Mouse (Mus musculus) CH12.LX (cell line): ENCODE results near the gene Trpv4. TPM values are rescaled to one million over a fixed set of nuclear protein-coding genes. Genes with fewer than 3 reads are reported as not detected.

Experiments used
- DNase-seq: peaks from one replicate; pipeline ENCODE4 v3.0.0-alpha.2; 2013; ENCODE audit errors: extremely low read depth
- H3K27ac ChIP-seq: 2 replicates; pipeline ENCODE4 v1.5.1; 2012; ENCODE audit warnings: low read depth, mild to moderate bottlenecking, control low read depth, moderate library complexity; ENCODE audit not compliant: insufficient read depth
- H3K27me3 ChIP-seq: replicated peaks from 2 replicates; pipeline ENCODE3; 2012; ENCODE audit warnings: inconsistent platforms
- H3K36me3 ChIP-seq, 2 experiments: replicated peaks in 1 of 2; 2 replicates each; pipeline versions ENCODE3 to v1.6.1; 2012; ENCODE audit warnings: inconsistent platforms in 1 of 2, low read length in 1 of 2, mild to moderate bottlenecking in 1 of 2, mixed read lengths in 1 of 2, moderate library complexity in 1 of 2; ENCODE audit not compliant: control insufficient read depth in 1 of 2, insufficient read depth in 1 of 2
- H3K4me1 ChIP-seq, 2 experiments: 2 replicates each; pipeline ENCODE4 v1.6.1; 2012; ENCODE audit warnings: inconsistent platforms in 1 of 2, moderate library complexity in 1 of 2; ENCODE audit not compliant: insufficient read depth in 2 of 2, control insufficient read depth in 1 of 2
- H3K4me2 ChIP-seq: 2 replicates; pipeline ENCODE4 v1.6.1; 2012; ENCODE audit warnings: low read depth, mild to moderate bottlenecking, control low read depth; ENCODE audit not compliant: poor library complexity, insufficient read depth, severe bottlenecking
- H3K4me3 ChIP-seq, 3 experiments: fragments of 150-350 bp in 1 of 3; sonication (generic) in 1 of 3; replicated peaks in 1 of 3; 2 replicates each; pipeline versions ENCODE3 to v1.5.1; 2011 to 2012; ENCODE audit warnings: low read depth in 2 of 3, low read length in 2 of 3, mild to moderate bottlenecking in 2 of 3, moderate library complexity in 2 of 3, control low read depth in 1 of 3, improper control_type of control experiment in 1 of 3, inconsistent platforms in 1 of 3, mixed read lengths in 1 of 3; ENCODE audit not compliant: poor library complexity in 1 of 3
- H3K79me2 ChIP-seq: replicated peaks from 2 replicates; pipeline ENCODE4 v1.6.1; 2012; ENCODE audit warnings: mild to moderate bottlenecking, moderate library complexity; ENCODE audit not compliant: control insufficient read depth, poor library complexity, insufficient read depth, severe bottlenecking; ENCODE audit errors: extremely low read depth
- H3K9ac ChIP-seq: 2 replicates; pipeline ENCODE4 v1.6.1; 2012; ENCODE audit warnings: low read depth, mild to moderate bottlenecking, control low read depth, moderate library complexity; ENCODE audit not compliant: insufficient read depth
- H3K9me3 ChIP-seq: replicated peaks from 2 replicates; pipeline ENCODE3; 2012; ENCODE audit warnings: low read length, inconsistent platforms, mixed read lengths
- BHLHE40 ChIP-seq: IDR thresholded peaks from 2 replicates; pipeline ENCODE4 v1.6.1; 2011; ENCODE audit warnings: mild to moderate bottlenecking, low read depth, low read length, improper control_type of control experiment
- E2F4 ChIP-seq: IDR thresholded peaks from 2 replicates; pipeline ENCODE4 v1.6.1; 2011; ENCODE audit warnings: low read depth, low read length, improper control_type of control experiment; ENCODE audit not compliant: insufficient replicate concordance
- ELF1 ChIP-seq: IDR thresholded peaks from 2 replicates; pipeline ENCODE4 v1.6.1; 2014; ENCODE audit warnings: low read depth, mild to moderate bottlenecking, inconsistent platforms, low read length, improper control_type of control experiment
- EP300 ChIP-seq: IDR thresholded peaks from 2 replicates; pipeline ENCODE4 v1.6.1; 2011; ENCODE audit warnings: low read length, improper control_type of control experiment
- HCFC1 ChIP-seq: IDR thresholded peaks from 2 replicates; pipeline ENCODE4 v1.6.1; 2012; ENCODE audit warnings: low read depth, mild to moderate bottlenecking, inconsistent platforms, low read length, improper control_type of control experiment
- JUN ChIP-seq: IDR thresholded peaks from 2 replicates; pipeline ENCODE4 v1.6.1; 2011; ENCODE audit warnings: low read depth, mild to moderate bottlenecking, low read length, improper control_type of control experiment, moderate library complexity; ENCODE audit not compliant: insufficient read depth
- JUND ChIP-seq: conservative IDR thresholded peaks from 2 replicates; pipeline ENCODE4 v1.6.1; 2011; ENCODE audit warnings: low read depth, low read length, improper control_type of control experiment
- KAT2A ChIP-seq: IDR thresholded peaks from 2 replicates; pipeline ENCODE4 v1.6.1; 2012; ENCODE audit warnings: low read length, improper control_type of control experiment, inconsistent platforms; ENCODE audit not compliant: insufficient replicate concordance
- MAX ChIP-seq: IDR thresholded peaks from 2 replicates; pipeline ENCODE4 v1.6.1; 2011; ENCODE audit warnings: low read length, improper control_type of control experiment
- MXI1 ChIP-seq: IDR thresholded peaks from 2 replicates; pipeline ENCODE4 v1.6.1; 2011; ENCODE audit warnings: mild to moderate bottlenecking, low read depth, low read length, improper control_type of control experiment
- NELFE ChIP-seq: IDR thresholded peaks from 2 replicates; pipeline ENCODE4 v1.6.1; 2011; ENCODE audit warnings: low read depth, low read length, improper control_type of control experiment
- NRF1 ChIP-seq: IDR thresholded peaks from 2 replicates; pipeline ENCODE4 v1.6.1; 2014; ENCODE audit warnings: low read depth, mild to moderate bottlenecking, inconsistent platforms, low read length, improper control_type of control experiment, moderate library complexity
- PAX5 ChIP-seq: IDR thresholded peaks from 2 replicates; pipeline ENCODE4 v1.6.1; 2012; ENCODE audit warnings: low read length, inconsistent platforms, mixed read lengths
- POLR2AphosphoS2 ChIP-seq: IDR thresholded peaks from 2 replicates; pipeline ENCODE4 v1.6.1; 2011; ENCODE audit warnings: low read depth, low read length, improper control_type of control experiment
- RAD21 ChIP-seq: IDR thresholded peaks from 2 replicates; pipeline ENCODE4 v1.6.1; 2011; ENCODE audit warnings: low read depth, mild to moderate bottlenecking, low read length, improper control_type of control experiment, moderate library complexity
- SIN3A ChIP-seq: IDR thresholded peaks from 2 replicates; pipeline ENCODE4 v1.6.1; 2012; ENCODE audit warnings: low read length, improper control_type of control experiment, inconsistent platforms
- SMC3 ChIP-seq: IDR thresholded peaks from 2 replicates; pipeline ENCODE4 v1.6.1; 2011; ENCODE audit warnings: low read depth, low read length, improper control_type of control experiment
- TBP ChIP-seq: conservative IDR thresholded peaks from 2 replicates; pipeline ENCODE4 v1.6.1; 2011; ENCODE audit warnings: low read depth, low read length, improper control_type of control experiment
- USF1 ChIP-seq: IDR thresholded peaks from 2 replicates; pipeline ENCODE4 v1.6.1; 2014; ENCODE audit warnings: low read depth, mild to moderate bottlenecking, inconsistent platforms, low read length, improper control_type of control experiment
- ZC3H11A ChIP-seq: IDR thresholded peaks from 2 replicates; pipeline ENCODE4 v1.6.1; 2012; ENCODE audit warnings: low read depth, mild to moderate bottlenecking, inconsistent platforms, low read length, improper control_type of control experiment
- ZKSCAN1 ChIP-seq: IDR thresholded peaks from 2 replicates; pipeline ENCODE4 v1.6.1; 2012; ENCODE audit warnings: low read depth, inconsistent platforms, low read length, improper control_type of control experiment, borderline replicate concordance
- ZMIZ1 ChIP-seq: IDR thresholded peaks from 2 replicates; pipeline ENCODE4 v1.6.1; 2012; ENCODE audit warnings: low read depth, mild to moderate bottlenecking, inconsistent platforms, low read length, improper control_type of control experiment
- ZNF384 ChIP-seq: IDR thresholded peaks from 2 replicates; pipeline ENCODE4 v1.6.1; 2012; ENCODE audit warnings: low read depth, low read length, improper control_type of control experiment, inconsistent platforms
- dilution Hi-C: fragments of 300-500 bp; cut with MboI; formaldehyde crosslinking; loops from 2 replicates; pipeline ENCODE4 v1.14.3; 2020; ENCODE audit warnings: low sequenced_read_pairs; ENCODE audit not compliant: extremely low pct_unique_long_range_greater_than_20kb, extremely low pct_ligation_motif_present
- in situ Hi-C: fragments of 300-500 bp; cut with MboI; formaldehyde crosslinking; loops from 3 replicates; pipeline ENCODE4 v1.14.3; 2019; ENCODE audit warnings: low sequenced_read_pairs, low pct_ligation_motif_present, low pct_unique_long_range_greater_than_20kb, mixed read lengths
- polyA plus RNA-seq: library from polyadenylated mRNA; unstranded; fragments of >175 nt; gene quantifications from 2 replicates; pipeline ENCODE4 v1.2.1, GENCODE M21; 2012; ENCODE audit warnings: low read depth; ENCODE audit not compliant: insufficient read length
- total RNA-seq, 2 experiments: library from RNA; depleted of rRNA; stranded (reverse); fragments of 300-350 nt in 1 of 2; fragments of >200 nt in 1 of 2; gene quantifications; 2 replicates each; pipeline ENCODE4 v1.2.3; 2012 to 2014

The Trpv4 gene
- total and polyA plus RNA-seq, 3 experiments = 0.24 TPM; not detected in 2

GRCm38 (mm10) chr5:114664750-114665149, 6.5 kb upstream of the Trpv4 start:
- in situ Hi-C loops = loop anchor here (5.0 kb wide), 1 partner anchor 37 kb away; no protein-coding TSS in a partner anchor
- Histone ChIP-seq H3K9ac (no peak overlapping the region), H3K79me2 (no peaks in the 10 kb centered on the region), H3K27me3 (no peaks in the 10 kb centered on the region), H3K27ac (no peak overlapping the region), H3K4me1 (peaks cover 6 to 33% of the 10 kb centered on the region in 2 experiments), H3K4me3 (no peak overlapping the region), H3K9me3 (peaks cover 12% of the 10 kb centered on the region), H3K36me3 (peaks cover 4 to 14% of the 10 kb centered on the region in 2 experiments), H3K4me2 (no peak overlapping the region)
- DNase-seq = no peak
- dilution Hi-C loops = no loop called here
- TF ChIP-seq ZKSCAN1 = no peak
- no peak for TF ChIP-seq RAD21
- no peak for TF ChIP-seq NRF1
- TF ChIP-seq POLR2AphosphoS2 = no peak
- no peak for TF ChIP-seq JUND
- TF ChIP-seq BHLHE40 = no peak
- no peak for TF ChIP-seq USF1
- no peak for TF ChIP-seq ELF1
- TF ChIP-seq TBP = no peak
- no peak for TF ChIP-seq HCFC1
- no peak for TF ChIP-seq ZNF384
- no peak for TF ChIP-seq KAT2A
- no peak for TF ChIP-seq EP300
- no peak for TF ChIP-seq MAX
- TF ChIP-seq MXI1 = no peak

- Histone ChIP-seq H3K27ac (no peak overlapping the region), H3K36me3 (peaks cover 3 to 10% of the 10 kb centered on the region in 2 experiments), H3K4me3 (no peak overlapping the region), H3K79me2 (no peaks in the 10 kb centered on the region), H3K4me2 (no peak overlapping the region), H3K9me3 (peaks cover 12% of the 10 kb centered on the region), H3K4me1 (peaks cover 6 to 34% of the 10 kb centered on the region in 2 experiments), H3K9ac (no peak overlapping the region), H3K27me3 (no peaks in the 10 kb centered on the region)
- dilution Hi-C loops (no loop called here), in situ Hi-C loops (loop anchor here (5.0 kb wide), 1 partner anchor 37 kb away; no protein-coding TSS in a partner anchor)
- no peak for DNase-seq
- TF ChIP-seq JUN (no peak), PAX5 (no peak), BHLHE40 (no peak), TBP (no peak), RAD21 (no peak), SIN3A (no peak), SMC3 (no peak), ZC3H11A (no peak), NELFE (no peak), MXI1 (no peak), ZMIZ1 (no peak), POLR2AphosphoS2 (no peak), E2F4 (no peak)
Measured at GRCm38 (mm10) chr5:114664139-114664538, 5.9 kb upstream of the Trpv4 start.
